22 mouse cellular contexts compared by ENCODE assay signal in genomic region chr5:123714622-123715021, GRCm38 (mm10). TPM values are rescaled to one million over a fixed set of nuclear protein-coding genes. Genes with fewer than 3 reads are reported as not detected.
A peak's percentile ranks its signal among the peaks of the same experiment; 100 is the strongest.
DNase-seq lines count a peak whose midpoint lies in the region; TF ChIP-seq lines count a peak whose summit lies in the region.
"Had no signal": no experiment of that assay in that cellular context is flagged by ENCODE, and none has a peak within 500 bp of the region (broad histone marks: within the 10 kb centered on the region; RNA-seq: fewer than 3 reads in every experiment).

No protein-coding gene starts in this region.

- TF ChIP-seq POLR2A in bone marrow, adult 2 months (IDR thresholded peaks at IDR 0.05; ENCODE audit: borderline replicate concordance, control insufficient read depth, low read depth, low read length), result no peak

- TF ChIP-seq CTCF in bone marrow, adult 2 months (IDR thresholded peaks at IDR 0.05; ENCODE audit: control insufficient read depth, insufficient read depth, low read length), result no peak

- peak overlapping the region; percentile 86; the same call in 1 of the 2 replicates for H3K27ac ChIP-seq in bone marrow, adult 2 months (ENCODE audit: control insufficient read depth, insufficient read depth, low read depth, low read length, poor library complexity)
- peak overlapping the region; percentile 83 for H3K27ac ChIP-seq in macrophage
- H3K27ac ChIP-seq: embryonic facial prominence, embryonic 10.5 days; embryonic facial prominence, embryonic 13.5 days; forebrain, embryonic 12.5 days; forebrain, embryonic 15.5 days; hindbrain, embryonic 13.5 days; intestine, embryonic 15.5 days had no signal

- peaks cover 6% of the 10 kb centered on the region; the same call in 1 of the 2 replicates for H3K4me1 ChIP-seq in bone marrow, adult 2 months (ENCODE audit: control insufficient read depth, insufficient read depth, low read length)

- DNase-seq in heart, adult 11 months, result peak; percentile 6
- DNase-seq in heart, adult 18-20 months, result no peak
- no peak for DNase-seq in embryo, embryonic 11 days
- DNase-seq in layer of hippocampus, adult 9-10 months (ENCODE audit: low spot score), result no peak
- no peak for DNase-seq in T-cell, adult 2 months (ENCODE audit: low spot score)
- DNase-seq: adrenal gland, adult 8-10 months; adrenal gland, postnatal 25 days; B cell, adult 2 months; cerebellum, adult 11 months; cerebellum, adult 2 months; cerebellum, adult 9-11 months; cerebellum, postnatal 25 days; gastrocnemius, postnatal 14 days had no signal

- 42% methylated on average over 4 of the region's 4 CpGs for WGBS in bone marrow, adult 2 months
- 33% methylated on average over 4 of the region's 4 CpGs for WGBS in macrophage (ENCODE audit: missing documents)

- peaks cover 31% of the 10 kb centered on the region for H3K36me3 ChIP-seq in macrophage (ENCODE audit: inconsistent target)

- no peak overlapping the region for H3K4me3 ChIP-seq in bone marrow, adult 2 months (replicated peaks; ENCODE audit: control insufficient read depth, low read depth, low read length)
- no peak overlapping the region for H3K4me3 ChIP-seq in macrophage (ENCODE audit: inconsistent target)
- H3K4me3 ChIP-seq: embryonic facial prominence, embryonic 10.5 days; embryonic facial prominence, embryonic 13.5 days; erythroblast, embryonic 14.5 days; forebrain, embryonic 12.5 days; forebrain, embryonic 15.5 days; hindbrain, embryonic 13.5 days; intestine, embryonic 15.5 days had no signal

- H3K79me2 ChIP-seq in macrophage (ENCODE audit: inconsistent target), result peaks cover 80% of the 10 kb centered on the region

RNA-seq across cellular contexts. Expression of gene Zcchc8, which starts 6.3 kb away (rescaled TPM):
- 10 to 100 TPM; 17.3 to 22.0 TPM for total RNA-seq in heart, adult 18-20 months (2021)
- polyA plus RNA-seq in bone marrow, adult 2 months (2011; ENCODE audit: insufficient read depth, insufficient read length, low replicate concordance, missing spikeins), result 49.3 and 59.7 TPM in 2 replicates
- total RNA-seq in macrophage (2018; cell fraction: chromatin; rRNA removed), result 100 to 1,000 TPM in 22 of 26 experiments, 10 to 100 TPM in 4; 75.4 to 223 (median 154) TPM
- total RNA-seq in macrophage (2018; cell fraction: cytosol; rRNA removed), result 10 to 100 TPM; 11.2 to 32.0 (median 20.7) TPM
- 100 to 1,000 TPM in 7 of 26 experiments, 10 to 100 TPM in 19; 45.3 to 136 (median 77.2) TPM for total RNA-seq in macrophage (2018; cell fraction: nucleus; rRNA removed)
- polyA plus RNA-seq in macrophage (2018), result 25.4 to 34.6 TPM (median 29.5 TPM) in 3 replicates

RNA-seq across cellular contexts. Expression of gene Clip1, which starts 30.2 kb away (rescaled TPM):
- total RNA-seq in heart, adult 18-20 months (2021), result 100 to 1,000 TPM; 173 to 179 TPM
- 11.7 and 29.8 TPM in 2 replicates for polyA plus RNA-seq in bone marrow, adult 2 months (2011; ENCODE audit: insufficient read depth, insufficient read length, low replicate concordance, missing spikeins)
- total RNA-seq in macrophage (2018; cell fraction: chromatin; rRNA removed), result 100 to 1,000 TPM in 24 of 26 experiments, 10 to 100 TPM in 2; 67.9 to 242 (median 166) TPM
- 10 to 100 TPM; 39.8 to 66.1 (median 53.8) TPM for total RNA-seq in macrophage (2018; cell fraction: cytosol; rRNA removed)
- total RNA-seq in macrophage (2018; cell fraction: nucleus; rRNA removed), result 100 to 1,000 TPM in 10 of 26 experiments, 10 to 100 TPM in 16; 58.0 to 166 (median 93.6) TPM
- 40.2 to 65.1 TPM (median 40.4 TPM) in 3 replicates for polyA plus RNA-seq in macrophage (2018)

RNA-seq across cellular contexts. Expression of gene Rsrc2, which starts 34.6 kb away (rescaled TPM):
- 10 to 100 TPM; 35.7 to 39.7 TPM for total RNA-seq in heart, adult 18-20 months (2021)
- 91.2 and 155 TPM in 2 replicates for polyA plus RNA-seq in bone marrow, adult 2 months (2011; ENCODE audit: insufficient read depth, insufficient read length, low replicate concordance, missing spikeins)
- 100 to 1,000 TPM; 262 to 468 (median 374) TPM for total RNA-seq in macrophage (2018; cell fraction: chromatin; rRNA removed)
- 10 to 100 TPM; 40.6 to 67.4 (median 49.5) TPM for total RNA-seq in macrophage (2018; cell fraction: cytosol; rRNA removed)
- 100 to 1,000 TPM; 130 to 257 (median 206) TPM for total RNA-seq in macrophage (2018; cell fraction: nucleus; rRNA removed)
- polyA plus RNA-seq in macrophage (2018), result 62.5 to 150 TPM (median 74.9 TPM) in 3 replicates

RNA-seq across cellular contexts. Expression of gene Kntc1, which starts 34.9 kb away (rescaled TPM):
- total RNA-seq in heart, adult 18-20 months (2021), result under 1 TPM; 0.31 to 0.97 TPM
- polyA plus RNA-seq in bone marrow, adult 2 months (2011; ENCODE audit: insufficient read depth, insufficient read length, low replicate concordance, missing spikeins), result 34.2 and 35.7 TPM in 2 replicates
- total RNA-seq in macrophage (2018; cell fraction: chromatin; rRNA removed), result 10 to 100 TPM in 4 of 26 experiments, 1 to 10 TPM in 20, under 1 TPM in 2; 0.63 to 23.9 (median 6.3) TPM
- 1 to 10 TPM in 14 of 26 experiments, under 1 TPM in 12; 0.42 to 2.8 (median 1.0) TPM for total RNA-seq in macrophage (2018; cell fraction: cytosol; rRNA removed)
- 10 to 100 TPM in 1 of 26 experiments, 1 to 10 TPM in 22, under 1 TPM in 3; 0.59 to 22.2 (median 2.1) TPM for total RNA-seq in macrophage (2018; cell fraction: nucleus; rRNA removed)
- 0.50 to 8.5 TPM (median 1.5 TPM) in 3 replicates for polyA plus RNA-seq in macrophage (2018)
